Comparison of ENCODE assay signal across 8 mouse cellular contexts in the genomic region with DNA sequence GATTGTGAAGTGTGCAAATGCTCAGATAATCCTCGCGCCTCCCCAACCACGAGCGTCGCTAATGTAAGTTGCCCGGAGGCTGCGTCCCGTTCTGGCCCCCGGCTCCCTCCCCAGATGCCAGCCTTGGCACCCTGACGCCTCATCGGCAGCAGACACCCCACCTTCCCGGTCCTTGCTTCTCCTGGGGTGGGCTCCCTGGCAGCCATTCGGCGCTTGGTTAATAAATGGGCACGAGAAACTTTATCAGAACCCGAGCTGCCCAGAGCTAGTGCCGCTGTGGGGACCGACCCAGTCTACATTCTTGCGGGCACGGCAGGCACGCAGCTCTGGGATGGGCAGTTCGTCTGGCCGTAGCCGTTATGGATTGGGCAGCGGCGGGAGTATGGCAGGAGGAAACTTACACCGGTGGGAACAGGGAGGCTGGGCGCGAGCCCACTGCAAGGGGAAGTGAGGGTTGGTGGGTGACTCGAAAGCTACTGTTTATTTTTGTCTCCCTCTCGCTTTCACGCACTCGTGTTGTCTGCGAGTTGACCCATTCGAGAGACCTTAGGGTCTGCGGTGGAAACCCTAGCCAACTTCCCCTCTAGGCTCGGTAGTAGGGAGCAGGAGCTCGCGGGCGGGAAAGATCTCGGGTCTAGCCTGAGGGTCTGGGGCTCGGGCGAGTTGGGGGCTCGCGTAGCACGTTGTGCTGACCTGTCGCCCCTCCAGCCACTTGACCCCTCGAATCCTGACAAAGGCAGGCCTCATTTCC. TPM values are rescaled to one million over a fixed set of nuclear protein-coding genes. Genes with fewer than 3 reads are reported as not detected.
DNase-seq lines count a peak whose midpoint lies in the region; ATAC-seq lines count a peak whose summit lies in the region.

No protein-coding gene starts in this region.

- H3K27ac ChIP-seq in hindbrain, embryonic 14.5 days: peak overlapping the region; percentile 99
- H3K27ac ChIP-seq in limb, embryonic 13.5 days: peak overlapping the region; percentile 100
- H3K27ac ChIP-seq in midbrain, embryonic 14.5 days (replicated peaks; ENCODE audit: low read depth, low read length): peak overlapping the region; percentile 98

- DNase-seq in cerebellum, adult 11-12 months: peak; percentile 76
- peak; percentile 73 to 77 for DNase-seq in cerebellum, postnatal 10 days
- peak; percentile 58 to 64 for DNase-seq in frontal cortex, postnatal 36 days (ENCODE audit: low spot score in 2 of 2)
- DNase-seq in hindbrain, embryonic 14.5 days (ENCODE audit: low spot score): peak; percentile 47
- DNase-seq in midbrain, embryonic 14.5 days: peak; percentile 67
- DNase-seq in spleen, postnatal 10 days (ENCODE audit: low spot score in 2 of 2): peak; percentile 68 to 79

- no peaks in the 10 kb centered on the region for H3K36me3 ChIP-seq in hindbrain, embryonic 14.5 days (replicated peaks; ENCODE audit: control insufficient read depth, insufficient read depth)
- 0 out of 2 replicates have a peak, but pooled peaks cover 5% of the 10 kb centered on the region for H3K36me3 ChIP-seq in limb, embryonic 13.5 days
- H3K36me3 ChIP-seq in midbrain, embryonic 14.5 days (ENCODE audit: control insufficient read depth, insufficient read depth, low read length): no peaks in the 10 kb centered on the region

- H3K9ac ChIP-seq in hindbrain, embryonic 14.5 days: peak overlapping the region; percentile 97
- H3K9ac ChIP-seq in limb, embryonic 13.5 days: peak overlapping the region; percentile 98
- peak overlapping the region; percentile 86 for H3K9ac ChIP-seq in midbrain, embryonic 14.5 days (replicated peaks; ENCODE audit: low read length)

- under 1% methylated on average over 48 of the region's 48 CpGs for WGBS in hindbrain, embryonic 14.5 days
- WGBS in limb, embryonic 13.5 days: under 1% methylated on average over 48 of the region's 48 CpGs
- WGBS in midbrain, embryonic 14.5 days: under 1% methylated on average over 48 of the region's 48 CpGs

- peak overlapping the region; percentile 76 for H3K4me2 ChIP-seq in hindbrain, embryonic 14.5 days (replicated peaks)
- peak overlapping the region; percentile 88 for H3K4me2 ChIP-seq in limb, embryonic 13.5 days (replicated peaks)
- H3K4me2 ChIP-seq in midbrain, embryonic 14.5 days (ENCODE audit: low read length): peak overlapping the region; percentile 66

- no peaks in the 10 kb centered on the region for H3K27me3 ChIP-seq in hindbrain, embryonic 14.5 days (ENCODE audit: control insufficient read depth, insufficient read depth, low read length)
- no peaks in the 10 kb centered on the region for H3K27me3 ChIP-seq in limb, embryonic 13.5 days
- H3K27me3 ChIP-seq in midbrain, embryonic 14.5 days (ENCODE audit: control insufficient read depth, insufficient read depth, low read length): no peaks in the 10 kb centered on the region

- H3K4me1 ChIP-seq in hindbrain, embryonic 14.5 days (replicated peaks; ENCODE audit: control insufficient read depth, insufficient read depth, low read length): peaks cover 37% of the 10 kb centered on the region
- H3K4me1 ChIP-seq in limb, embryonic 13.5 days: peaks cover 34% of the 10 kb centered on the region
- peaks cover 30% of the 10 kb centered on the region for H3K4me1 ChIP-seq in midbrain, embryonic 14.5 days (ENCODE audit: control insufficient read depth, insufficient read depth, low read length)

- H3K4me3 ChIP-seq in hindbrain, embryonic 14.5 days (replicated peaks; ENCODE audit: low read length): peak overlapping the region; percentile 81
- peak overlapping the region; percentile 86 for H3K4me3 ChIP-seq in limb, embryonic 13.5 days
- peak overlapping the region; percentile 85 for H3K4me3 ChIP-seq in midbrain, embryonic 14.5 days (replicated peaks; ENCODE audit: low read depth, low read length)

- no peak for ATAC-seq in cerebellum, adult (ENCODE audit: insufficient number of reproducible peaks, low FRiP score, low TSS enrichment)
- no peak for ATAC-seq in hindbrain, embryonic 14.5 days (ENCODE audit: low FRiP score)
- no peak for ATAC-seq in limb, embryonic 13.5 days (ENCODE audit: low FRiP score, low read depth)
- no peak for ATAC-seq in midbrain, embryonic 14.5 days (ENCODE audit: low FRiP score, low TSS enrichment)

- no peaks in the 10 kb centered on the region for H3K9me3 ChIP-seq in hindbrain, embryonic 14.5 days (ENCODE audit: control insufficient read depth, low read length)
- no peaks in the 10 kb centered on the region for H3K9me3 ChIP-seq in limb, embryonic 13.5 days
- no peaks in the 10 kb centered on the region for H3K9me3 ChIP-seq in midbrain, embryonic 14.5 days (ENCODE audit: control insufficient read depth, low read length)

RNA-seq across cellular contexts. Expression of gene Anp32a, which starts 1.5 kb away (rescaled TPM):
- polyA plus RNA-seq in hindbrain, embryonic 14.5 days (2014; fragmentation: Nextera tagmentation; extraction: Ambion mirVana): 73.0 and 85.4 TPM in 2 replicates
- polyA plus RNA-seq in limb, embryonic 13.5 days (2015; fragmentation: Nextera tagmentation; extraction: Ambion mirVana): 214 and 225 TPM in 2 replicates
- 81.0 and 82.1 TPM in 2 replicates for polyA plus RNA-seq in midbrain, embryonic 14.5 days (2014; fragmentation: Nextera tagmentation; extraction: Ambion mirVana)
